Mouse (Mus musculus) kidney, postnatal 4 days (tissue): Measurements from ENCODE around the gene Htr7.

Source experiments
- DNase-seq, 2 experiments: peaks; one replicate each; pipeline ENCODE4 v3.0.0; 2021; ENCODE audit warnings: mixed read lengths in 2 of 2

The Htr7 gene

DNA sequence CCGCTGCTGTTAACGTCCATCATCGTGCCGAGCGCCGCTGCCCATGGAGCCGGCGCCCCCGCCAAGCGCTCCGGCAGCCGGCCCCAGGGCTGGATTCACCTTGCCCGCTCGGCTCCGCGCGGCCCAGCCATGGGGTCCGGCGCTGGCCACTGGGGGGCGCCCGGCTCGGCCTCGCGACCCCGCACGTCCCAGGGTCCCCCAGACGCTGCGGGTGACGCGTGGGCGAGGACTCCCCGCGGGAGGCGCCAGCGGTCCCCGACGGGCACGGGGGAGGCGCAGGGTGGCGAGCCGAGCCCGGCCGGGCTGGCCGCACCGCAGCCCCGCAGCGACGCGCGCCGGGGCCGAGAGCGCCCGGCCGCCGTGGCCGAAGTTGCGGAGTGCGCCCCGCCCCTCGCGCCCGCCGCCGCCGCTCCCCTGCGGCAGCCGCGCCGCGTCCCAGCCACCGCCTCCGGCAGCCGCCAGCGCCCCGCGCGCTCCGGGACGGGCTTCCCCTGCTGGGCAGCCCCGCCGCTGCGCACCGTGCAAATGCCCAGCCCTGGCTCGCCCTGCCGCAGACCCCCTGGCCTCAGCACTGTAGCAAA, at the start of gene Htr7:
Gene Htr7, minus strand, starts transcription at position 277 of the 581 bp plus-strand sequence.
- DNase-seq = peak; percentile 54 to 67

DNA sequence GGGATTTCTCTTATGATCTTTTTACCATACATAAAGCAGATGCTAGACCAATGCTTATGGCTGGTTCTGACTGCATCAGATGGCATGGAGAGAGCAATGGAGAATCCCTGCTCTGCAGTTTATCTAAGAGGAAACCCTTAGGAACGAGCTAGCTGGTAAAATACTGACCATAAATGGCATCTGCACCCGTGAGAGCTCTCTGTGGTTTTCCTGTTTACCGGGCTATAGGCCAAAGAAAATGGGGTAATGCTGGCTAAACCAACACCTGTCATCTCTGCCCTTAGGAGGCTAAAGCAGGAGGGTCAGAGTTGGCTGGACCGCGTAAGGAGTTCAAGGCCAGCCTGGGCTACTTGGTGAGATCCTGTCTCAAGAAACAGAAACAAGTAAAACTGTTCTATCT, 46.6 kb upstream of the Htr7 start:
- no peak for DNase-seq

DNA sequence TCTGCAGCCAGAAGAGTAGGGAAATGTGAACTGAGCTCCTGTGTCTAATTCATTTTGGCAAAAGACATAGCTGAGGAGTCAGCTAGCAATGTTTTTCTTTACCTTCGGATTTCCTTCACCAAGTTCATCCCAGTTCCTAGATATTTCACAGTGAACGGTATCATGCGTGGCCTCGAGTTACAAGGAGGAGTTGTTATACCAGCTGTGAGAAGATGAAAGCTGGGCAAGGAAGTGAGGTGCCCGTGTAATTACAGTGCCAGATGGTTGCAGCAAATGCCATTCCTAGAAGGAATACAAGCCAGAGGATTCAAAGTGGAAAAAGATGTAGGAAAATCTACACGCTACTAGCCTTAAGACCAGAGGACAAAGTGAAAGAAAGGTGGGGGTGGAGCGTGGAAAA, 41.6 kb upstream of the Htr7 start:
- no peak for DNase-seq

DNA sequence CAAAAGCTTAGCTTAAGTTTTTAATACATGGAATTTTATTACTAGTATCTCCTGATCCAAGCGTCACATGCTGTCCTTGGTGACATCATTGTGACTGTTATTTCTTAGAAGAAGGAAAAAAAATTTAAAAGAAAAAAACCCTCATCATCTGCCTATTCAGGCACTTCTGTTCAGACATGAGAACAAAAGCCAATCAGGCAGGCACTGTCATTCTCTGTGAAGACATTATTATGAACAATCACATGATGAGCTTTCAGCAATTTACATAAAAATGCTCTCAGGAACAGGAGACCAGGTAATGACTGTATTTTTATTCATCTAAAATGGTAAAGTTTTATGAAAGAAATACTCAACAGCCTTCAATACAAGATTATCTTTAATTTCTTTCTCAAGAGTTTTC, 41.0 kb upstream of the Htr7 start:
- DNase-seq = no peak

GRCm38 (mm10) chr19:36097194-36097593, 39.9 kb upstream of the Htr7 start:
- no peak for DNase-seq

GRCm38 (mm10) chr19:36090781-36091180, 33.5 kb upstream of the Htr7 start:
- DNase-seq = peak in 1 of 2 experiments; percentile 9

- DNase-seq = peak; percentile 88 to 92
These were observed 26.2 kb upstream of the Htr7 start, which contains the start of gene Rpp30 for GRCm38 (mm10) chr19:36083262-36084225. Gene Rpp30, plus strand, starts transcription at chr19:36083716.

GRCm38 (mm10) chr19:36082606-36083261, 25.4 kb upstream of the Htr7 start:
- DNase-seq = peak; percentile 17 to 45

DNA sequence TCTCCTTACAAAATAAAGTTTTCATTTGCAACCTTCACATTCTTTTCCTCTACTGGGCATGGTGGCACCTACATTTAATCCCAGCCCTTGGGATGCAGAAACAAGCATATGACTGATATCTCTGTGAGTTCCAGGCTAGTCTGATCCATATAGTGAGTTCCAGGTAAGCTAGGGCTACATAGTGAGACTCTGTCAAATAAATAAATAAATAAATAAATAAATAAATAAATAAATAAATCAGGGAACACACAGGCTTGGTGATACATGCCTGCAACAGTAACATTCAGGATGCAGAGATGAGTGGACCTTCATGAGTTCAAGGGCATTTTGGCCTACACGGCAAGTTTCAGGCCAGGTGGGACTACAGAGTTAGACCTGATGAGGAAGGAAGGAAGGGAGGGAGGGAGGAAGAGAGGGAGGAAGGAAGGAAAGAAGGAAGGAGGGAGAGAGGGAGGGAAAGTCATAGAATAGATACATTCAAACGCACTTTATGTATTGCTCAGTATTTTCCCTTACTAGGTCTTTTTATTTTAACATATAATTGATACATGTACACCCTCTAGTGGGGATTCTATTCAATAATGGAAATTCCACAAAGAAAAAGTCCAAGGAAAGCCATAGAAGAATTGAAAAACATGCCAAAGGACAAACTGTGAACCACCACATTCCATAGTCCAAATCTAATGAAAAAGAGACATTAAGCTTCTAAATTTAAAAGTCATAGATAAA, 5.7 kb upstream of the Htr7 start:
- no peak for DNase-seq

GRCm38 (mm10) chr19:36056502-36057221, 645 bp downstream of the Htr7 start:
- DNase-seq = no peak

DNA sequence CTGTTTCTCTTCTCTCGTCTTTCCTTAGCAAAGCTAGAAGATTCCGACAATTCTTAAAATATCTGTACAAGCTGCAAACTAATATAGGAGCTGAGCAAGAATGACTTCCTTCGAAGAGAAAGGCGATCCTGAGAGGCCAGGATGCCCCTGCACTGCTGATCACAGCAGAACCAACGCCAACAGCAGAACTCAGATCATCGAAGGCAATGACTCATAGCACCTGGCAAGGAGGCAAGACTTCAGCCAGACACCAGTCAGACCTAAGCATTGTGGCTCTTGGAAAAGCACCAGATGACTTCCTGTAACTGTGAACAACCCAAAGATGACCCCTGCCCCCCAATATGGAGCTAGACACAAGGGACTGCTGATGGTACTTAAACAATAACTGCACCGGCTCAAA, 11.3 kb downstream of the Htr7 start:
- no peak for DNase-seq

GRCm38 (mm10) chr19:36014836-36015235, 42.5 kb downstream of the Htr7 start:
- no peak for DNase-seq

GRCm38 (mm10) chr19:36006277-36006676, 51.0 kb downstream of the Htr7 start:
- no peak for DNase-seq

GRCm38 (mm10) chr19:36004961-36005360, 52.3 kb downstream of the Htr7 start:
- no peak for DNase-seq

- no peak for DNase-seq
These were observed 54.5 kb downstream of the Htr7 start for GRCm38 (mm10) chr19:36002476-36003445.

DNA sequence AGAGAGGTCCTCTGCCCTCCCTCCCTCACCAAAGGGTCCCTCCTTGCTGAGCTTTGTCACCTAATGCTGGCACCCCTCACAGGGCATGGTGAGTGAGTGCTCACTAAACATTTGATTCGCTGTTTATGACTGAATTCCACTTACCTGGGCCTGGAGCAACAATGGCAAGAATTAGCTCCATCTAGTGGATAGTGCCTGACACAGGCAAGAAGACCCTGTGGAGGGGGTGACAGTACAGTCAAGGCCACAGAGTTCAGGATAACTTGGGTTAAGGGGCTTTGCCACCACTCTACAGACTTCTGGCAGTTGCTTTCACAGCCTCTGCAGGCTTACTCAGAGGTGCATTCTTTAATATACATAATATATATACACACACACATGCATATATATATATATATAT, 55.8 kb downstream of the Htr7 start:
- no peak for DNase-seq

- DNase-seq = no peak
These were observed 56.4 kb downstream of the Htr7 start for GRCm38 (mm10) chr19:36000955-36001354.

DNA sequence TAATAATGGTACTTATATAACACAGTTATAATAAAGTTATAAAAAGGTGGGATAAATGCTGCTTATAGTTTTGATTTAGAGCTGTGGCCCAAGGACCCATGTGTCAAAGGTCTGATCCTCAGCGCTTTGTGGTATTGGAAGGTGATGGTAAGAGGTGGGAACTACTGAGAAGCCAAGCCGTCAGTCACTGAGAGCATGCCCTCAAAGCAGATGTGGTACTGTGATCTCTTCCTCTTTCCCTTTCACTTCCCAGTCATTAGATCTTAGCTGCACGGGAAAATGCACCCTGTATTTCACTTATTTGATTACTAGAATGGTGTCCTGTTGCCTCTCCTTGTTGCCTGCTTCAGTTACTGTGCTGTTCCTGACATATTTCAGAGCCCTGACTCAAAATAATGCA, 59.9 kb downstream of the Htr7 start:
- no peak for DNase-seq

DNA sequence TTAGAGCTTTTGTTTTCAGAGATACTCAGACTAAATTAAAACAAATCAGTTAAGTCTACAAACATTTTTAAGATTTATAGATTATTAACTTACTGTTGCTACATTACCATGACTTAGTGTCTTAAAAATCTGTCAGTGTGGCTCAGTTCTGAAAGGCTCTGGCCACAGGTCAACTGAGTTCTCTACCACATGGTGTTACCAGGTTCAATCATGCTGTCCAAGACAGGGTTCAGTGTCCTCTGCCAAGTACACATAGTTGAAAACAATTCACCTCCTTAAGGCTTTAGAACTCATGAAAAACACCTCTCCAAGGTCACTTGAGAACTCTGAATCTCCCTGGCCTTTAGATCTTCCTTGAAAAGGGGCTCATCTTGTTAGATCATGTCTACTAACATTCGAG, 69.8 kb downstream of the Htr7 start:
- DNase-seq = no peak

DNA sequence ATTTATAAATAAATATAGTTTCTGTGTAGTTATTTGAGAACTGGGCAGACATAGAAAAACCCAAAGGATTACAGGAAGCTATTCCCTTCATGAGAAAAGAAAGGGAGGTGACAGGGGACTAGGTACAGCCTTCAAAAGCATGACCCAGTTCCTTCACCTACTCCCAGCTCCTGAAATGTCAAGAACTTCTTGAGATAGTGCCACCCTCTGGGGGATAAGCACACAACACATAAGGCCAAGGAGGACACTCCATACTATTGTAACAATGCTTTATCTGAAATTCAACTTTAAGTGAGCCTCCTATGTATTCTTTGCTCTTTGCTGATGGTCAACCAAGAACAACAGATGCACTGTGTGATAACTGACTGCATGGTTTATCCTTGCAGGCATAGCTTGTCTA, 82.6 kb downstream of the Htr7 start:
- no peak for DNase-seq

GRCm38 (mm10) chr19:35957656-35958055, 99.7 kb downstream of the Htr7 start:
- no peak for DNase-seq
